Mouse (Mus musculus) kidney, adult 2 months (tissue): ENCODE measurements around the gene Dapk1.

Experiments used
- CTCF ChIP-seq: fragments of 200-500 bp; conservative IDR thresholded peaks from 2 replicates; pipeline ENCODE4 v1.5.1; 2011; ENCODE audit warnings: low read depth, mild to moderate bottlenecking, control low read depth, low read length, moderate library complexity, mixed read lengths; ENCODE audit not compliant: insufficient read depth, insufficient read length
- POLR2A ChIP-seq: fragments of 200-500 bp; IDR thresholded peaks from one replicate; pipeline ENCODE4 v1.6.1; 2011; ENCODE audit warnings: low read depth, low read length, control low read depth

- TF ChIP-seq CTCF (peak; percentile 87), POLR2A (no peak)
Measured at GRCm38 (mm10) chr13:60738429-60738828, 136.7 kb downstream of the Dapk1 start.
